Mouse (Mus musculus) small intestine, adult 10 weeks (tissue): ENCODE results near the gene Ccl28. TPM values are rescaled to one million over a fixed set of nuclear protein-coding genes. Genes with fewer than 3 reads are reported as not detected.

Source experiments
- polyA plus RNA-seq: library from polyadenylated mRNA; stranded (reverse); fragments of 350-450 nt; fragmentation: Illumina TruSeq; extraction: RNeasy Lipid Tissue Mini Kit (QIAGEN cat#74804); gene quantifications from one replicate; pipeline ENCODE4 v1.2.3, GENCODE M21; 2014; ENCODE audit warnings: low replicate concordance

The Ccl28 gene
- polyA plus RNA-seq = 48.1 TPM

DNA sequence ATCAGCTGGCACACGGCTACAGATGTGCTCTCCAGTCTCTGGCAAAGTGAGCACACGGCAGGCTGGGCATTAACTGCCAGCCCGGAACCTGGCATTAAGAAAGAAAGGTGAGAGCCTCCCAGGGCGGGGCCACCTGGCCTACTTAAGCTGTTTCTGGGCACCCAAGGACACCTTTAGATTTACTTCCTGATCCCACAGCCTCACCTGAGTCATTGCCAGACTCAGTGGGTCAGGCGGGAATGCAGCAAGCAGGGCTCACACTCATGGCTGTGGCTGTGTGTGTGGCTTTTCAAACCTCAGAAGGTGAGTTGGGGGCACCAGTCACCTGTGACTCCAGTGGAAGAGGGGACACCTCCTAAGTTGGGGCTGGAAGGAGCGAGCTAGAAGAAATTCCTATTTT lies at the start of gene Ccl28:
TSS of gene Ccl28 (plus strand) at position 186 of the 400 bp plus-strand sequence.

DNA sequence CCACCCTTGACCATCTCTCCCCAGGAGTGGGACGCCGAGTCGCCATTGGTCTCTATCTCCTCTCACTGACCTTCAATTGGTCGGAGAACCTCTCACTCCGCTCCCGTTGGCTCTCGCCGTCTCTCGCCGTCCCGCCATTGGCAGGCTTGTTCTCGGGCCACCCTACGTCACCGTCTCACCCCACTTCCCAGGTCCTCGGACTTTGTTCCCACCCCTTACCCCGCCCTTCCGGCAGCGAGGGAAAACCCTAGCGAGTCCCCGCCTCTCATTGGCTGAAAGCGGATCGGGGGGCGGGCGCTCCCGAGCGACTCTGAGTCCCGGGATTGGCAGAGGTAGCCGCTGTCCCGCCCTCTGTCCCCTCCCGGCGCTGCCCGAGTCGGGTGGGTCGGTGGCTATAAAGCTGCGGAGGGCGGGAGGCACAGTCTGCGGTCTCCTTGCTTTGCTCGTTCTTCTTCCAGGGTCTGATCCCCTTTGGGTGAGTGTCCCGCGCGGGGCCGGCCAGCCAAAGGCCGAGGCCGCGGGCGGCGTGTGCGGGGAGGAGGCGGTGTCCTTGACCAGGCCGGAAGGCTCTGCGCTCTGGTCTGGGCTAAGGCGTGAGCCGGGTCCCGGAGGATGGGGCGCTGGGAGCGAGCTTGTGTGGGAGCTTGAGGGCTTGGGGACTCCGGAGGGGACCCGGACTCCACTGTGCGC lies 66.6 kb downstream of the Ccl28 start, which contains the start of gene Hmgcs1:
TSS of gene Hmgcs1 (plus strand) at position 341 of the 690 bp plus-strand sequence.

Other genes with a start within 250 kb of the Ccl28 start
- 254 TPM for gene Paip1, start 195.2 kb upstream of the Ccl28 start, polyA plus RNA-seq
- gene 4833420G17Rik, start 161.1 kb upstream of the Ccl28 start, polyA plus RNA-seq = 76.1 TPM
- gene Tmem267, start 135.8 kb upstream of the Ccl28 start, polyA plus RNA-seq = 15.0 TPM
- gene 3110070M22Rik, start 135.4 kb upstream of the Ccl28 start, polyA plus RNA-seq = 0.78 TPM
- gene Hmgcs1, start 66.6 kb downstream of the Ccl28 start, polyA plus RNA-seq = 154 TPM
- gene Nim1k, start 132.1 kb downstream of the Ccl28 start, polyA plus RNA-seq = 0.26 TPM
- gene Zfp131, start 167.1 kb downstream of the Ccl28 start, polyA plus RNA-seq = 63.1 TPM
- gene AF067063, start 206.4 kb downstream of the Ccl28 start, polyA plus RNA-seq = not detected
- not detected for gene D13Ertd608e, start 212.2 kb downstream of the Ccl28 start, polyA plus RNA-seq